Mouse (Mus musculus): Measurements from ENCODE around the gene Nav2. TPM values are rescaled to one million over a fixed set of nuclear protein-coding genes. Genes with fewer than 3 reads are reported as not detected.

Nav2 gene
- total and polyA plus RNA-seq, 3 experiments: 1.0 TPM; not detected in 2

DNA sequence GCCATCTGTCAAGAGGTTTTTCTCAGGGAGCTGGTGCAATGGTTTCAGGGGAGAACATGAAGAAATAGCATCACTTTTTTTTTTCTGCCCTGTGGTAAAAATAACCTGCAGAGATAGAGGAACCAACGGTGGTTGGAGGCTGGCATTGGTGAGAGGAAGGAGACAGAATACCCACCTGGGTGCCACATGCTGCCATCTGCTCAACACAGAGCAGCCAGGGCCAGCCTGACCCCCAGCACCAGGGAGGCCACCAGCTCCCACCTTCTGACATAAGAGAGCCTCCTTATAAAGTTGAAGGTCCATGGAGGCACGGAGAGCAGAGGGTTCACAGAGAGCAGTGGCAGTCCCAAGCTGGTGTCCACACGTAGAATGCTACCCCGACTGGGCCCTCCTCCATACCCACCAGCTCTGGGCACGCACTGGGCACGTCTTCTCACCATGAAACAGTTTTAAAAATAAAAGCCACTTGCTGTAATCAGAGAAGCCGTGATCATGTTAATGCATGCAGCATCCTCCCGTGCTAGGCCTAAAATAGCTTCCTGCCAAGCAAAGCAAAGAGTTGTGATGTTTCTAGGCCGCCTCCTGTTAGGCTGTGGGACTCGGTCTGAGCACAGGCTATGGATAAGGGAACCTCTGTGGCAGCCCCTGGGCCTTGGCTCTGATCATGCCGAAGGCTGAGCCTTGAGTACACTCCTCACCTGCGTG is 359.3 kb downstream of the Nav2 start:
- ATAC-seq (ENCODE audit: extremely low read depth, insufficient number of reproducible peaks, low FRiP score, poor library complexity, severe bottlenecking): no peak
- DNase-seq (ENCODE audit: low spot score): no peak
- Histone ChIP-seq H3K4me3 (ENCODE audit: low read depth, low read length) (no peak overlapping the region), H3K9me3 (replicated peaks) (peaks cover 89% of the 10 kb centered on the region), H3K27me3 (ENCODE audit: insufficient read depth, low read length) (no peaks in the 10 kb centered on the region), H3K4me1 (ENCODE audit: insufficient read depth, low read depth, low read length) (no peaks in the 10 kb centered on the region), H3K36me3 (replicated peaks) (no peaks in the 10 kb centered on the region)
- TF ChIP-seq TAL1 (conservative IDR thresholded peaks at IDR 0.05; ENCODE audit: low read depth, low read length) (no peak), POLR2AphosphoS5 (IDR thresholded peaks at IDR 0.05; ENCODE audit: insufficient replicate concordance, low read depth, low read length) (no peak), GATA1 (IDR thresholded peaks at IDR 0.05; ENCODE audit: borderline replicate concordance, low read length) (no peak), GATA2 (IDR thresholded peaks at IDR 0.05; ENCODE audit: borderline replicate concordance, low read depth, low read length) (no peak), CTCF (IDR thresholded peaks at IDR 0.05; ENCODE audit: low read depth, low read length) (no peak)

DNA sequence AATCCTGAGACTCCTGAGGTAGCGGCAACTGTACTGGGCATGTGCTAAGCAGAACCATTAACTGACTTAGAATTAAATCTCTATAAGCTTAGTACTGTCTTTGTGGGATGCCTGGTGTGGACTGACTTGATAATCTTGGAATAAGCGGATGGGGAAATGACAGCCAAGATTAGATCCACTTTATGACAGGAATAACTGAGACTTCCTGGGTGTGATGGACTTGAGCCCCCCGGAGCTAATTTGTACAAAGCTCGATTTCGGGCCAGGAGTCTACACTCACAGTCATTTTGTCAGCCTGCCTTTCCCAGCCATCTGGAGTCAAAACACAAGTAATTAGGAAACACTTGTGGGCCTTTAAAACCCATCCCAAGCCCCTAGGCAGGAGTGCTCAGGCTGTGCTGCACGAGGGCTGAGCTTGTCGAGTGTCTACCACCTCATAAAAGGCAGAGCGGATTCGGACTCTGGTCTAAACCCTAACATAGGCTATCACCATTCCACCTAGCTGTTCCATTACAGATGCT is 359.9 kb downstream of the Nav2 start:
- TF ChIP-seq GATA1 (IDR thresholded peaks at IDR 0.05; ENCODE audit: borderline replicate concordance, low read length) (no peak), CTCF (IDR thresholded peaks at IDR 0.05; ENCODE audit: low read depth, low read length) (no peak), GATA2 (IDR thresholded peaks at IDR 0.05; ENCODE audit: borderline replicate concordance, low read depth, low read length) (no peak), POLR2AphosphoS5 (IDR thresholded peaks at IDR 0.05; ENCODE audit: insufficient replicate concordance, low read depth, low read length) (no peak), TAL1 (conservative IDR thresholded peaks at IDR 0.05; ENCODE audit: low read depth, low read length) (no peak)
- H3K36me3 ChIP-seq (replicated peaks): no peaks in the 10 kb centered on the region
- no peaks in the 10 kb centered on the region for H3K27me3 ChIP-seq (ENCODE audit: insufficient read depth, low read length)
- no peaks in the 10 kb centered on the region for H3K4me1 ChIP-seq (ENCODE audit: insufficient read depth, low read depth, low read length)
- ATAC-seq (ENCODE audit: extremely low read depth, insufficient number of reproducible peaks, low FRiP score, poor library complexity, severe bottlenecking) (no peak), DNase-seq (ENCODE audit: low spot score) (no peak)
- H3K4me3 ChIP-seq (ENCODE audit: low read depth, low read length): no peak overlapping the region
- H3K9me3 ChIP-seq (replicated peaks): peaks cover 89% of the 10 kb centered on the region

DNA sequence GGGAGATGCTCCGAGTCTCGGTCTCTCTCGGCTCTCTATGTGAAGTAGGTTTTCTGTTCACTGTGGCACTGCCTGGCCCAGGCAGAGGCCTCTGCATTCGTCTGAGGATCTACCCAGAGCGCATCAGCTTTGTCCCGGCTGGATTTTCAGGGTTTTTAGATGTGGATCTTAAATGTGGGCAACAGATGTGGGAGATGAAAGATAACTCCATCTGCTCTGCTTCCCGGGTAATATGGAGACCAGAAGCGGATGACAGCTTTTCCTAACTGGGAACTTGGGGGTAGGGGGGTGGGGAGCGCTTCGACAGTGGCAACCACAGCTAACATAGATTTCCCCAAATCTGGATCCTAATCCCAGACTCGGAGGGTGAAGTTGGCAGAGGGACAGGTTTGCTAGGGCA is 362.3 kb downstream of the Nav2 start:
- no peak for TF ChIP-seq POLR2AphosphoS5 (IDR thresholded peaks at IDR 0.05; ENCODE audit: insufficient replicate concordance, low read depth, low read length)
- TF ChIP-seq GATA2 (IDR thresholded peaks at IDR 0.05; ENCODE audit: borderline replicate concordance, low read depth, low read length): no peak
- TF ChIP-seq CTCF (IDR thresholded peaks at IDR 0.05; ENCODE audit: low read depth, low read length): no peak
- no peak for TF ChIP-seq TAL1 (conservative IDR thresholded peaks at IDR 0.05; ENCODE audit: low read depth, low read length)
- no peak for TF ChIP-seq GATA1 (IDR thresholded peaks at IDR 0.05; ENCODE audit: borderline replicate concordance, low read length)
- peaks cover 85% of the 10 kb centered on the region for H3K9me3 ChIP-seq (replicated peaks)
- DNase-seq (ENCODE audit: low spot score) (no peak), ATAC-seq (ENCODE audit: extremely low read depth, insufficient number of reproducible peaks, low FRiP score, poor library complexity, severe bottlenecking) (no peak)
- no peaks in the 10 kb centered on the region for H3K36me3 ChIP-seq (replicated peaks)
- no peak overlapping the region for H3K4me3 ChIP-seq (ENCODE audit: low read depth, low read length)
- H3K27me3 ChIP-seq (ENCODE audit: insufficient read depth, low read length): no peaks in the 10 kb centered on the region
- no peaks in the 10 kb centered on the region for H3K4me1 ChIP-seq (ENCODE audit: insufficient read depth, low read depth, low read length)

DNA sequence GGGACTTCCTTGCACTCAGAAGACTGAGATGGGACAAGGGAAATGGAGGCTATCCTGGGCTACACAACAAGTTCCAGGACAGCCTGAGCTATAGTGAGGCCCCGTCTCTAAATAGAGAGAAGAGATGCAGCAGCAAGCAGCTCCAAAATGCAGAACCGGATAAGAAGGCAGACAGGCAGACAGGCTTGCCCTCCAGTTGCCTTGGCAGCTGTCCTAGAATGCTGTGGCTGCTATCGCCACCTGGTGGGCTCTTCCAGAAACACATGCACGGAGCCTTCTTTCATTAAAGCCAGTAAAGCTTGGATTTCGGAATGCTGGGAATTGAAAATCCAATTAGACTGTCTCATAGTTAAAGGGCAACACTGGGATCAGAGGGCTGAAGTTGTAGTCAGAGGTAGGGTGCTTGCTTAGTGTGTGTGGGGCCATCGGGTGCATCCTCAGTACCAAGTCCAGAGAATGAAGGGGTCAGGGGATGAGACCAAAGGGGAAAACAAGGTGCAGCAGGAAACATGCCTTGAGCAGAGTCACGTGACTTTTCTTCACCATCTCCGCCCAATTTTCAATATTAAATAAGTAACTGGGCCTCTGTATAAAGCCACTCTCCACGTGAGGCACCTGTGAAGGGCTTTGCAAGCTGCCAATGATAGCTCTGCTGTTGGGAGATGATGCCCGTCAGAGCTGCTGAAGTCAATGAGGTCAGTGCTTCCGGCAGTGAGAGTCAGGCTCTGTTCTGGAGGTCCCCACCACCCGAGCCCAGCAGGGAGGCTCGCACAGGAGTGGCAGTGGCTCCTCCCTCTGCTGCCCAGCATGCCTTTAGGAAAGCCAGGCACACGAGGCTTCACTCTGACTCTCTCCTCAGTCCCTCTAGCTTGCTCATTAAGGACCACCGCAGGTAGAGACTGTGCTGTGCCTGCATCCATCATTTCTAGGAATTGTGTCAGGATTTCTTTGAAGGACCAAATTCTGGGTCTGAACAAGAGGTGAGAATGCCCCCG is 364.2 kb downstream of the Nav2 start:
- no peaks in the 10 kb centered on the region for H3K27me3 ChIP-seq (ENCODE audit: insufficient read depth, low read length)
- no peaks in the 10 kb centered on the region for H3K36me3 ChIP-seq (replicated peaks)
- no peak for DNase-seq (ENCODE audit: low spot score)
- TF ChIP-seq POLR2AphosphoS5 (IDR thresholded peaks at IDR 0.05; ENCODE audit: insufficient replicate concordance, low read depth, low read length) (no peak), CTCF (IDR thresholded peaks at IDR 0.05; ENCODE audit: low read depth, low read length) (no peak), GATA1 (IDR thresholded peaks at IDR 0.05; ENCODE audit: borderline replicate concordance, low read length) (no peak), GATA2 (IDR thresholded peaks at IDR 0.05; ENCODE audit: borderline replicate concordance, low read depth, low read length) (no peak), TAL1 (conservative IDR thresholded peaks at IDR 0.05; ENCODE audit: low read depth, low read length) (no peak)
- no peak for ATAC-seq (ENCODE audit: extremely low read depth, insufficient number of reproducible peaks, low FRiP score, poor library complexity, severe bottlenecking)
- no peaks in the 10 kb centered on the region for H3K4me1 ChIP-seq (ENCODE audit: insufficient read depth, low read depth, low read length)
- peaks cover 85% of the 10 kb centered on the region for H3K9me3 ChIP-seq (replicated peaks)
- no peak overlapping the region; the same call in 1 of the 2 replicates for H3K4me3 ChIP-seq (ENCODE audit: low read depth, low read length)

DNA sequence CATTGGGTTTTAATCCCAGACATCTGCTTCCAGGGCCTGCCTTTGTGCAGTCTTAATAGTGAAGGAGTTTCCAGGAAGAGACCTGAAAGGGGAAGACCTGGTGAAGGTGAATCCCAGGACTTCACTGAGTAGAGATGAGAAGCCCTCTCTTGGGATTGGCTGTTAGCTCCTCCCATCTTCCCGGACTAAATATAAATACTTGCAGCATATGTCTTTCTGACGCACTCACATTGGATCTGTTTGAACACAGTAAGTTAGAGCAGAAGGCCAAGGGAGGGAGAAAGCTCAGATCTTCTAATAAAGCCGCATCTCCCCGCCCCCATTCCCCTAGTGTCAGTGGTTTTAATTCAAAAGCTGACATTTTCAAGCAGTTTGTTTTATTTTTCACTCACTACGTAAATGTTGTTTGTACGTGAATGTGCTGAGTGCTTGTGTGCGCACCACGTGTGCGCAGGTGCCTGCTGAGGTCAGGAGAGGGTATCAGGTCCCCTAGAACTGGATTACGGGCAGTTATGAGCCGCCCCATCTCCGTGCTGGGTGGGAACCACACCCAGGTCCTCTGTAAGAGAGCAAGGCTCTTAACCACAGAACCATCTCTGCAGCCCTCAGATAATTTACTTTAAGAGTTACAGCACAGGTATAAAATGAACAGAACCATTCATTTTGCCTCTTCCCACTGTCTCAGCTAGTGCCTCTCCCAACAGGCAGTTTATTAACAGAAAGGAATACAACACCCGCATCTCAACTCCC is 365.6 kb downstream of the Nav2 start:
- no peaks in the 10 kb centered on the region for H3K36me3 ChIP-seq (replicated peaks)
- DNase-seq (ENCODE audit: low spot score): no peak
- no peaks in the 10 kb centered on the region for H3K27me3 ChIP-seq (ENCODE audit: insufficient read depth, low read length)
- peaks cover 78% of the 10 kb centered on the region for H3K9me3 ChIP-seq (replicated peaks)
- no peak for ATAC-seq (ENCODE audit: extremely low read depth, insufficient number of reproducible peaks, low FRiP score, poor library complexity, severe bottlenecking)
- no peaks in the 10 kb centered on the region for H3K4me1 ChIP-seq (ENCODE audit: insufficient read depth, low read depth, low read length)
- no peak overlapping the region for H3K4me3 ChIP-seq (ENCODE audit: low read depth, low read length)
- TF ChIP-seq POLR2AphosphoS5 (IDR thresholded peaks at IDR 0.05; ENCODE audit: insufficient replicate concordance, low read depth, low read length) (no peak), GATA1 (IDR thresholded peaks at IDR 0.05; ENCODE audit: borderline replicate concordance, low read length) (no peak), GATA2 (IDR thresholded peaks at IDR 0.05; ENCODE audit: borderline replicate concordance, low read depth, low read length) (no peak), CTCF (IDR thresholded peaks at IDR 0.05; ENCODE audit: low read depth, low read length) (no peak), TAL1 (conservative IDR thresholded peaks at IDR 0.05; ENCODE audit: low read depth, low read length) (no peak)
